Mouse (Mus musculus): Measurements from ENCODE around the gene Kcnk6. TPM values are rescaled to one million over a fixed set of nuclear protein-coding genes. Genes with fewer than 3 reads are reported as not detected.
A peak's percentile ranks its signal among the peaks of the same experiment; 100 is the strongest.
"Not testable (repeated sequence)": the region's sequence is repeated elsewhere in the genome, so short reads cannot be mapped to it uniquely, and the experiment has no call there.

Kcnk6 gene
- polyA plus RNA-seq, 1 experiment = 26.5 TPM

GRCm38 (mm10) chr7:29212199-29212765 lies 20.0 kb downstream of the Kcnk6 start:
- 39% methylated on average over 26 of the region's 26 CpGs for WGBS
- DNase-seq (ENCODE audit: low read depth, low spot score) = no peak

- peak; percentile 37 for DNase-seq (ENCODE audit: low read depth, low spot score)
- WGBS = 4% methylated on average over 34 of the region's 34 CpGs
Observed at GRCm38 (mm10) chr7:29211415-29212198, 20.7 kb downstream of the Kcnk6 start.

- WGBS = 15% methylated on average over 15 of the region's 15 CpGs
- not testable (repeated sequence) for DNase-seq (ENCODE audit: low read depth, low spot score)
Observed at GRCm38 (mm10) chr7:29211013-29211412, 21.3 kb downstream of the Kcnk6 start.

GRCm38 (mm10) chr7:29202577-29202976 lies 29.7 kb downstream of the Kcnk6 start:
- 60% methylated on average over 6 of the region's 6 CpGs for WGBS
- DNase-seq (ENCODE audit: low read depth, low spot score) = no peak

GRCm38 (mm10) chr7:29194230-29194629 lies 38.1 kb downstream of the Kcnk6 start:
- not testable (repeated sequence) for DNase-seq (ENCODE audit: low read depth, low spot score)
- 15% methylated on average over 1 of the region's 1 CpGs for WGBS

GRCm38 (mm10) chr7:29181323-29181722 lies 51.0 kb downstream of the Kcnk6 start:
- not testable (repeated sequence) for DNase-seq (ENCODE audit: low read depth, low spot score)
- 88% methylated on average over 4 of the region's 4 CpGs for WGBS

- DNase-seq (ENCODE audit: low read depth, low spot score) = no peak
- WGBS = 38% methylated on average over 5 of the region's 5 CpGs
Observed at GRCm38 (mm10) chr7:29180854-29181236, 51.5 kb downstream of the Kcnk6 start.

GRCm38 (mm10) chr7:29180077-29180853 lies 52.0 kb downstream of the Kcnk6 start, which contains the start of gene Psmd8:
Gene Psmd8, minus strand, starts transcription at chr7:29180701.
- under 1% methylated on average over 62 of the region's 62 CpGs for whole genome bisulfite sequencing
- DNase-seq (ENCODE audit: low read depth, low spot score) = peak; percentile 98

- DNase-seq (ENCODE audit: low read depth, low spot score) = no peak
- 14% methylated on average over 7 of the region's 7 CpGs for WGBS
Observed at GRCm38 (mm10) chr7:29179323-29179722, 53.0 kb downstream of the Kcnk6 start.

- no peak for DNase-seq (ENCODE audit: low read depth, low spot score)
- WGBS = 85% methylated on average over 4 of the region's 4 CpGs
Observed at GRCm38 (mm10) chr7:29178106-29178505, 54.2 kb downstream of the Kcnk6 start.

- no peak for DNase-seq (ENCODE audit: low read depth, low spot score)
- WGBS = 69% methylated on average over 32 of the region's 32 CpGs
Observed at GRCm38 (mm10) chr7:29172390-29173016, 59.8 kb downstream of the Kcnk6 start.

Other genes with a start within 250 kb of the Kcnk6 start
- 0.09 and 0.11 TPM in 2 replicates for gene Ryr1, start 107.3 kb downstream of the Kcnk6 start, polyA plus RNA-seq (2012; rRNA removed)
- 2.1 and 2.9 TPM in 2 replicates for gene Rasgrp4, start 97.7 kb downstream of the Kcnk6 start, polyA plus RNA-seq (2012; rRNA removed)
- gene Fam98c, start 76.3 kb downstream of the Kcnk6 start, polyA plus RNA-seq (2012; rRNA removed) = 115 and 131 TPM in 2 replicates
- 0.40 and 0.47 TPM in 2 replicates for gene Ggn, start 62.3 kb downstream of the Kcnk6 start, polyA plus RNA-seq (2012; rRNA removed)
- 1.1 and 1.8 TPM in 2 replicates for gene Spred3, start 62.1 kb downstream of the Kcnk6 start, polyA plus RNA-seq (2012; rRNA removed)
- gene Psmd8, start 51.8 kb downstream of the Kcnk6 start, polyA plus RNA-seq (2012; rRNA removed) = 201 and 229 TPM in 2 replicates
- 0.56 and 0.80 TPM in 2 replicates for gene Catsperg1, start 18.5 kb downstream of the Kcnk6 start, polyA plus RNA-seq (2012; rRNA removed)
- 49.5 and 53.2 TPM in 2 replicates for gene Yif1b, start 5.8 kb upstream of the Kcnk6 start, polyA plus RNA-seq (2012; rRNA removed)
- 527 and 553 TPM in 2 replicates for gene 2200002D01Rik, start 16.0 kb upstream of the Kcnk6 start, polyA plus RNA-seq (2012; rRNA removed)
- gene Spint2, start 49.4 kb upstream of the Kcnk6 start, polyA plus RNA-seq (2012; rRNA removed) = 1,158 and 1,420 TPM in 2 replicates
- 31.2 and 33.4 TPM in 2 replicates for gene Ppp1r14a, start 56.8 kb upstream of the Kcnk6 start, polyA plus RNA-seq (2012; rRNA removed)
- 0.45 and 0.55 TPM in 2 replicates for gene Dpf1, start 71.4 kb upstream of the Kcnk6 start, polyA plus RNA-seq (2012; rRNA removed)

All from large intestine, adult 2 months (tissue).